In genomic region chr4:41480254-41480653, GRCm38 (mm10) we compare ENCODE assay signal across 12 mouse cellular contexts. TPM values are rescaled to one million over a fixed set of nuclear protein-coding genes. Genes with fewer than 3 reads are reported as not detected.
A peak's percentile ranks its signal among the peaks of the same experiment; 100 is the strongest.
DNase-seq lines count a peak whose midpoint lies in the region; ATAC-seq and TF ChIP-seq lines count a peak whose summit lies in the region.
"Had no signal": no experiment of that assay in that cellular context is flagged by ENCODE, and none has a peak within 500 bp of the region (broad histone marks: within the 10 kb centered on the region; RNA-seq: fewer than 3 reads in every experiment).

No protein-coding gene starts in this region.

- H3K4me1 ChIP-seq in kidney, embryonic 14.5 days (ENCODE audit: control insufficient read depth, insufficient read depth, low read length) = peaks cover 9% of the 10 kb centered on the region; the same call in 1 of the 2 replicates
- no peaks in the 10 kb centered on the region for H3K4me1 ChIP-seq in kidney, adult 2 months (ENCODE audit: control insufficient read depth, insufficient read depth, low read length)

- peaks cover 13% of the 10 kb centered on the region for H3K36me3 ChIP-seq in kidney, embryonic 14.5 days (ENCODE audit: control insufficient read depth, insufficient read depth, low read length)
- no peaks in the 10 kb centered on the region for H3K36me3 ChIP-seq in kidney, adult 2 months (ENCODE audit: control insufficient read depth, insufficient read depth, low read length)

- TF ChIP-seq POLR2A in kidney, adult 2 months (IDR thresholded peaks at IDR 0.05; ENCODE audit: low read depth, low read length) = no peak

- H3K27me3 ChIP-seq in kidney, embryonic 14.5 days (ENCODE audit: control insufficient read depth, insufficient read depth, low read length) = no peaks in the 10 kb centered on the region
- H3K27me3 ChIP-seq in kidney, adult 2 months (replicated peaks; ENCODE audit: control insufficient read depth, insufficient read depth, low read length) = no peaks in the 10 kb centered on the region
- H3K27me3 ChIP-seq: Patski had no signal

- no peaks in the 10 kb centered on the region for H3K9me3 ChIP-seq in kidney, embryonic 14.5 days (ENCODE audit: control insufficient read depth, low read length)

- no peak for TF ChIP-seq CTCF in layer of hippocampus, adult 2 months (conservative IDR thresholded peaks at IDR 0.05)
- TF ChIP-seq CTCF in kidney, adult 2 months (conservative IDR thresholded peaks at IDR 0.05; ENCODE audit: insufficient read depth, insufficient read length, low read depth, low read length) = no peak

- peak overlapping the region; percentile 78 for H3K27ac ChIP-seq in layer of hippocampus, adult 2 months
- no peak overlapping the region for H3K27ac ChIP-seq in kidney, embryonic 14.5 days (ENCODE audit: low read depth, low read length)
- no peak overlapping the region for H3K27ac ChIP-seq in kidney, adult 2 months (ENCODE audit: insufficient read depth, low read depth, low read length)

- no peak overlapping the region for H3K4me3 ChIP-seq in layer of hippocampus, adult 2 months
- H3K4me3 ChIP-seq in kidney, embryonic 14.5 days (ENCODE audit: low read length) = no peak overlapping the region
- H3K4me3 ChIP-seq in kidney, adult 2 months (ENCODE audit: insufficient read depth, low read depth, low read length) = no peak overlapping the region

- H3K9ac ChIP-seq in kidney, embryonic 14.5 days (ENCODE audit: low read depth, low read length) = no peak overlapping the region

- no peak for ATAC-seq in kidney, embryonic 14.5 days (ENCODE audit: low FRiP score, low TSS enrichment)
- ATAC-seq: Patski had no signal

- DNase-seq in adrenal gland, adult 2 months = peak; percentile 54
- DNase-seq in adrenal gland, adult 8-10 months = no peak
- DNase-seq in layer of hippocampus, adult 2 months (ENCODE audit: low spot score in 2 of 2) = no peak
- no peak for DNase-seq in layer of hippocampus, adult 18-20 months (ENCODE audit: low spot score in 2 of 2)
- DNase-seq in gastrocnemius, postnatal 25 days = peak; percentile 88
- peak; percentile 52 for DNase-seq in lung, postnatal 36 days
- no peak for DNase-seq in kidney, adult 2 months
- DNase-seq: kidney, adult 11 months; right cerebral cortex, postnatal 14 days had no signal

- 86% methylated on average over 8 of the region's 8 CpGs for WGBS in kidney, embryonic 14.5 days
- WGBS in kidney, adult 2 months = 82% methylated on average over 8 of the region's 8 CpGs

- no peak overlapping the region for H3K4me2 ChIP-seq in kidney, embryonic 14.5 days (replicated peaks; ENCODE audit: low read depth, low read length)
- H3K4me2 ChIP-seq: midbrain, embryonic 11.5 days had no signal

RNA-seq across cellular contexts. Expression of gene Nudt2, which starts 15.3 kb away (rescaled TPM):
- total RNA-seq in adrenal gland, adult 2 months (2021) = 10 to 100 TPM; 32.8 to 33.0 TPM
- 4.9 and 5.6 TPM in 2 replicates for polyA plus RNA-seq in adrenal gland, adult 2 months (2012; rRNA removed)
- total RNA-seq in adrenal gland, adult 8-10 months (2022) = 10 to 100 TPM; 28.0 to 34.1 (median 32.0) TPM
- 10 to 100 TPM; 29.3 to 30.4 TPM for total RNA-seq in layer of hippocampus, adult 2 months (2021)
- 10 to 100 TPM; 29.5 to 32.0 TPM for total RNA-seq in layer of hippocampus, adult 18-20 months (2021)
- total RNA-seq in gastrocnemius, postnatal 25 days (2021) = 10 to 100 TPM; 17.3 to 20.5 TPM
- 61.5 and 75.7 TPM in 2 replicates for polyA plus RNA-seq in kidney, embryonic 14.5 days (2014; fragmentation: Nextera tagmentation; extraction: Ambion mirVana)
- 28.1 and 34.9 TPM in 2 replicates for polyA plus RNA-seq in kidney, adult 2 months (2012; rRNA removed)

RNA-seq across cellular contexts. Expression of gene Kif24, which starts 15.6 kb away (rescaled TPM):
- 1 to 10 TPM in 1 of 2 experiments, under 1 TPM in 1; 0.83 to 1.4 TPM for total RNA-seq in adrenal gland, adult 2 months (2021)
- polyA plus RNA-seq in adrenal gland, adult 2 months (2012; rRNA removed) = 0.30 and 0.56 TPM in 2 replicates
- total RNA-seq in adrenal gland, adult 8-10 months (2022) = 1 to 10 TPM; 1.5 to 3.2 (median 2.0) TPM
- total RNA-seq in layer of hippocampus, adult 2 months (2021) = 1 to 10 TPM; 1.2 to 1.3 TPM
- total RNA-seq in layer of hippocampus, adult 18-20 months (2021) = 1 to 10 TPM in 1 of 2 experiments, under 1 TPM in 1; 0.52 to 1.0 TPM
- under 1 TPM; 0.10 to 0.21 TPM for total RNA-seq in gastrocnemius, postnatal 25 days (2021)
- 8.5 and 9.3 TPM in 2 replicates for polyA plus RNA-seq in kidney, embryonic 14.5 days (2014; fragmentation: Nextera tagmentation; extraction: Ambion mirVana)
- polyA plus RNA-seq in kidney, adult 2 months (2012; rRNA removed) = 0.44 and 0.67 TPM in 2 replicates

RNA-seq across cellular contexts. Expression of gene AI464131, which starts 22.6 kb away (rescaled TPM):
- total RNA-seq in adrenal gland, adult 2 months (2021) = 10 to 100 TPM; 12.3 to 15.2 TPM
- polyA plus RNA-seq in adrenal gland, adult 2 months (2012; rRNA removed) = 11.5 and 14.6 TPM in 2 replicates
- total RNA-seq in adrenal gland, adult 8-10 months (2022) = 10 to 100 TPM in 3 of 4 experiments, 1 to 10 TPM in 1; 9.1 to 13.8 (median 10.6) TPM
- total RNA-seq in layer of hippocampus, adult 2 months (2021) = 10 to 100 TPM; 31.4 to 31.8 TPM
- 10 to 100 TPM; 29.0 to 29.3 TPM for total RNA-seq in layer of hippocampus, adult 18-20 months (2021)
- total RNA-seq in gastrocnemius, postnatal 25 days (2021) = 10 to 100 TPM; 59.5 to 75.2 TPM
- polyA plus RNA-seq in kidney, embryonic 14.5 days (2014; fragmentation: Nextera tagmentation; extraction: Ambion mirVana) = 3.8 and 8.9 TPM in 2 replicates
- 23.1 and 26.8 TPM in 2 replicates for polyA plus RNA-seq in kidney, adult 2 months (2012; rRNA removed)

RNA-seq across cellular contexts. Expression of gene 1110017D15Rik, which starts 36.9 kb away (rescaled TPM):
- under 1 TPM in 1 of 2 experiments, not detected in 1; 0.55 TPM for total RNA-seq in adrenal gland, adult 2 months (2021)
- polyA plus RNA-seq in adrenal gland, adult 2 months (2012; rRNA removed) = 0.40 and 0.66 TPM in 2 replicates
- under 1 TPM in 2 of 4 experiments, not detected in 2; 0.38 to 0.68 TPM for total RNA-seq in adrenal gland, adult 8-10 months (2022)
- total RNA-seq in layer of hippocampus, adult 2 months (2021) = 1 to 10 TPM; 4.5 to 6.1 TPM
- total RNA-seq in layer of hippocampus, adult 18-20 months (2021) = 1 to 10 TPM; 4.5 to 7.0 TPM
- not detected for total RNA-seq in gastrocnemius, postnatal 25 days (2021)
- 0.93 and 1.0 TPM in 2 replicates for polyA plus RNA-seq in kidney, embryonic 14.5 days (2014; fragmentation: Nextera tagmentation; extraction: Ambion mirVana)
- 0.11 and 0.42 TPM in 2 replicates for polyA plus RNA-seq in kidney, adult 2 months (2012; rRNA removed)

Comparison
In these comparisons a context has a peak if more than half of its experiments do, and no peak if none do; other contexts are left out.
1. DNase-seq: peak in adrenal gland, adult 2 months (single experiment), gastrocnemius, postnatal 25 days (single experiment) and lung, postnatal 36 days (single experiment); none in adrenal gland, adult 8-10 months (single experiment), layer of hippocampus, adult 2 months (0 of 2), layer of hippocampus, adult 18-20 months (0 of 2) and kidney, adult 2 months (single experiment).